Mouse (Mus musculus): ENCODE data around the gene Cherp.

Gene Cherp

GRCm38 (mm10) chr8:72491680-72492621 lies 16.9 kb upstream of the Cherp start, which contains the start of gene Slc35e1:
TSS of gene Slc35e1 (minus strand) at chr8:72492614.
- Histone ChIP-seq H3K4me3 (replicated peaks; ENCODE audit: low read length) (peak within 1 kb of the TSS; percentile 91), H3K9me3 (ENCODE audit: low read length) (no peaks in the 10 kb centered on the region), H3K4me1 (replicated peaks; ENCODE audit: low read depth, low read length) (peaks cover 56% of the 10 kb centered on the region), H3K36me3 (ENCODE audit: insufficient read depth, low read length) (peaks cover 77% of the 10 kb centered on the region), H3K27me3 (ENCODE audit: insufficient read depth, low read length) (no peaks in the 10 kb centered on the region)
- TF ChIP-seq POU5F1 (IDR thresholded peaks at IDR 0.05; ENCODE audit: borderline replicate concordance, low read length) (no peak), NANOG (IDR thresholded peaks at IDR 0.05; ENCODE audit: borderline replicate concordance, low read length) (no peak), CTCF (conservative IDR thresholded peaks at IDR 0.05; ENCODE audit: low read length) (no peak)

GRCm38 (mm10) chr8:72491017-72491416 lies 16.0 kb upstream of the Cherp start:
- Histone ChIP-seq H3K4me3 (replicated peaks; ENCODE audit: low read length) (peak overlapping the region; percentile 91), H3K27me3 (ENCODE audit: insufficient read depth, low read length) (no peaks in the 10 kb centered on the region), H3K36me3 (ENCODE audit: insufficient read depth, low read length) (peaks cover 77% of the 10 kb centered on the region), H3K4me1 (replicated peaks; ENCODE audit: low read depth, low read length) (peaks cover 54% of the 10 kb centered on the region), H3K9me3 (ENCODE audit: low read length) (no peaks in the 10 kb centered on the region)
- TF ChIP-seq CTCF (conservative IDR thresholded peaks at IDR 0.05; ENCODE audit: low read length) (no peak), POU5F1 (IDR thresholded peaks at IDR 0.05; ENCODE audit: borderline replicate concordance, low read length) (no peak), NANOG (IDR thresholded peaks at IDR 0.05; ENCODE audit: borderline replicate concordance, low read length) (no peak)

GRCm38 (mm10) chr8:72487014-72487413 lies 12.0 kb upstream of the Cherp start:
- peaks cover 42% of the 10 kb centered on the region for H3K4me1 ChIP-seq (replicated peaks; ENCODE audit: low read depth, low read length)
- no peak overlapping the region for H3K4me3 ChIP-seq (replicated peaks; ENCODE audit: low read length)
- no peaks in the 10 kb centered on the region for H3K9me3 ChIP-seq (ENCODE audit: low read length)
- no peaks in the 10 kb centered on the region for H3K27me3 ChIP-seq (ENCODE audit: insufficient read depth, low read length)
- TF ChIP-seq CTCF (conservative IDR thresholded peaks at IDR 0.05; ENCODE audit: low read length) (no peak), NANOG (IDR thresholded peaks at IDR 0.05; ENCODE audit: borderline replicate concordance, low read length) (no peak), POU5F1 (IDR thresholded peaks at IDR 0.05; ENCODE audit: borderline replicate concordance, low read length) (no peak)
- peaks cover 91% of the 10 kb centered on the region for H3K36me3 ChIP-seq (ENCODE audit: insufficient read depth, low read length)

- Histone ChIP-seq H3K4me1 (replicated peaks; ENCODE audit: low read depth, low read length) (peaks cover 31% of the 10 kb centered on the region), H3K36me3 (ENCODE audit: insufficient read depth, low read length) (peaks cover 96% of the 10 kb centered on the region), H3K27me3 (ENCODE audit: insufficient read depth, low read length) (no peaks in the 10 kb centered on the region), H3K4me3 (replicated peaks; ENCODE audit: low read length) (no peak overlapping the region), H3K9me3 (ENCODE audit: low read length) (no peaks in the 10 kb centered on the region)
- TF ChIP-seq POU5F1 (IDR thresholded peaks at IDR 0.05; ENCODE audit: borderline replicate concordance, low read length) (no peak), CTCF (conservative IDR thresholded peaks at IDR 0.05; ENCODE audit: low read length) (no peak), NANOG (IDR thresholded peaks at IDR 0.05; ENCODE audit: borderline replicate concordance, low read length) (no peak)
Observed at GRCm38 (mm10) chr8:72485456-72486199, 10.6 kb upstream of the Cherp start.

GRCm38 (mm10) chr8:72470684-72471083 lies 4.3 kb downstream of the Cherp start:
- no peaks in the 10 kb centered on the region for H3K9me3 ChIP-seq (ENCODE audit: low read length)
- H3K36me3 ChIP-seq (ENCODE audit: insufficient read depth, low read length) = peaks cover 79% of the 10 kb centered on the region
- TF ChIP-seq CTCF (conservative IDR thresholded peaks at IDR 0.05; ENCODE audit: low read length) (no peak), POU5F1 (IDR thresholded peaks at IDR 0.05; ENCODE audit: borderline replicate concordance, low read length) (no peak), NANOG (IDR thresholded peaks at IDR 0.05; ENCODE audit: borderline replicate concordance, low read length) (no peak)
- H3K4me1 ChIP-seq (replicated peaks; ENCODE audit: low read depth, low read length) = peaks cover 43% of the 10 kb centered on the region
- H3K4me3 ChIP-seq (replicated peaks; ENCODE audit: low read length) = no peak overlapping the region
- H3K27me3 ChIP-seq (ENCODE audit: insufficient read depth, low read length) = no peaks in the 10 kb centered on the region

- Histone ChIP-seq H3K4me3 (replicated peaks; ENCODE audit: low read length) (no peak overlapping the region), H3K36me3 (ENCODE audit: insufficient read depth, low read length) (peaks cover 86% of the 10 kb centered on the region), H3K27me3 (ENCODE audit: insufficient read depth, low read length) (no peaks in the 10 kb centered on the region), H3K4me1 (replicated peaks; ENCODE audit: low read depth, low read length) (peaks cover 43% of the 10 kb centered on the region), H3K9me3 (ENCODE audit: low read length) (no peaks in the 10 kb centered on the region)
- no peak for TF ChIP-seq NANOG (IDR thresholded peaks at IDR 0.05; ENCODE audit: borderline replicate concordance, low read length)
- no peak for TF ChIP-seq POU5F1 (IDR thresholded peaks at IDR 0.05; ENCODE audit: borderline replicate concordance, low read length)
- no peak for TF ChIP-seq CTCF (conservative IDR thresholded peaks at IDR 0.05; ENCODE audit: low read length)
Observed at GRCm38 (mm10) chr8:72469984-72470383, 5.0 kb downstream of the Cherp start.

- H3K9me3 ChIP-seq (ENCODE audit: low read length) = no peaks in the 10 kb centered on the region
- TF ChIP-seq NANOG (IDR thresholded peaks at IDR 0.05; ENCODE audit: borderline replicate concordance, low read length) (no peak), CTCF (conservative IDR thresholded peaks at IDR 0.05; ENCODE audit: low read length) (no peak), POU5F1 (IDR thresholded peaks at IDR 0.05; ENCODE audit: borderline replicate concordance, low read length) (no peak)
- peaks cover 93% of the 10 kb centered on the region for H3K36me3 ChIP-seq (ENCODE audit: insufficient read depth, low read length)
- H3K4me1 ChIP-seq (replicated peaks; ENCODE audit: low read depth, low read length) = peaks cover 48% of the 10 kb centered on the region
- H3K4me3 ChIP-seq (replicated peaks; ENCODE audit: low read length) = no peak overlapping the region
- H3K27me3 ChIP-seq (ENCODE audit: insufficient read depth, low read length) = no peaks in the 10 kb centered on the region
Observed at GRCm38 (mm10) chr8:72469243-72469642, 5.8 kb downstream of the Cherp start.

- Histone ChIP-seq H3K27me3 (ENCODE audit: insufficient read depth, low read length) (no peaks in the 10 kb centered on the region), H3K36me3 (ENCODE audit: insufficient read depth, low read length) (peaks cover 100% of the 10 kb centered on the region), H3K4me1 (replicated peaks; ENCODE audit: low read depth, low read length) (peaks cover 68% of the 10 kb centered on the region), H3K4me3 (replicated peaks; ENCODE audit: low read length) (no peak overlapping the region), H3K9me3 (ENCODE audit: low read length) (no peaks in the 10 kb centered on the region)
- no peak for TF ChIP-seq NANOG (IDR thresholded peaks at IDR 0.05; ENCODE audit: borderline replicate concordance, low read length)
Observed at GRCm38 (mm10) chr8:72464211-72464610, 10.8 kb downstream of the Cherp start.
